Mouse (Mus musculus) liver, adult 2 months (tissue): ENCODE results near the gene Sh3pxd2b.

Experiments
- CTCF ChIP-seq: fragments of 200-500 bp; IDR thresholded peaks from 2 replicates; pipeline ENCODE4 v1.5.1; 2011; ENCODE audit warnings: low read depth, low read length, control low read depth
- POLR2A ChIP-seq: fragments of 200-500 bp; IDR thresholded peaks from 2 replicates; pipeline ENCODE4 v1.6.1; 2011; ENCODE audit warnings: low read length, control low read depth; ENCODE audit not compliant: insufficient read depth; ENCODE audit errors: extremely low read depth

DNA sequence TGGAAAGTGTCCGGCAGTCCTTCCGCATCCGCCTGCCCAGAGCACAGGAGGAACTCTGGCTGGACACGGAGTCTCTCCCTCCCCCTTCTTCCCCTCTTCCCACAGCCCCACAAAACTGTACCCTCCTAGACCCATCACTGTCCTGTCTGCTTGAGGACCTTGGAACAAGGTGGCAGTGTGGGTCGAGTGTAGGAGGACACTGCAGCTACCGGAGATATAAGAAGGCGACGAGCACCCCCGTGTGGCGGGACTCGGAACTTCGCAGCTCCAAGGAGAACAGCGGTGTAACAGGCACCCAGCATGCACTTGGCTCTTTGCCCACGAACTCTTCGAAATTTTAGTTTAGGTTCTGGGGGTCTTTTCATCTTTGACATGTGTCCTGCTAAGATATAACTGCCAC is 23.0 kb upstream of the Sh3pxd2b start:
- TF ChIP-seq CTCF = peak; percentile 95
- TF ChIP-seq POLR2A = no peak
